Mouse (Mus musculus) heart, adult 2 months (tissue): ENCODE measurements around the gene Mef2a. TPM values are rescaled to one million over a fixed set of nuclear protein-coding genes. Genes with fewer than 3 reads are reported as not detected.
A peak's percentile ranks its signal among the peaks of the same experiment; 100 is the strongest.

Experiments used
- DNase-seq, 2 experiments: peaks; one replicate each; pipeline ENCODE4 v3.0.0; 2021
- H3K27ac ChIP-seq: fragments of 200-600 bp; 2 replicates; pipeline ENCODE4 v1.8.1; 2022
- H3K27me3 ChIP-seq: fragments of 200-500 bp; 2 replicates; pipeline ENCODE4 v1.6.1; 2012; ENCODE audit warnings: mild to moderate bottlenecking, low read length, inconsistent platforms, mixed read lengths; ENCODE audit not compliant: control insufficient read depth, insufficient read depth
- H3K36me3 ChIP-seq: fragments of 200-500 bp; 2 replicates; pipeline ENCODE4 v1.6.1; 2012; ENCODE audit warnings: low read length, inconsistent platforms; ENCODE audit not compliant: control insufficient read depth, insufficient read depth
- H3K4me1 ChIP-seq: fragments of 200-500 bp; 2 replicates; pipeline ENCODE4 v1.6.1; 2011; ENCODE audit warnings: low read length; ENCODE audit not compliant: control insufficient read depth, insufficient read depth
- H3K4me3 ChIP-seq: fragments of 200-600 bp; 2 replicates; pipeline ENCODE4 v1.8.1; 2022
- H3K79me2 ChIP-seq: fragments of 200-500 bp; replicated peaks from 2 replicates; pipeline ENCODE4 v1.6.1; 2012; ENCODE audit warnings: mild to moderate bottlenecking, inconsistent platforms, low read length, moderate library complexity, mixed read lengths; ENCODE audit not compliant: control insufficient read depth, insufficient read depth
- H3K9ac ChIP-seq: fragments of 200-500 bp; 2 replicates; pipeline ENCODE4 v1.6.1; 2012; ENCODE audit warnings: low read depth, mild to moderate bottlenecking, control low read depth, inconsistent platforms, low read length, mixed read lengths
- CTCF ChIP-seq: fragments of 200-600 bp; IDR thresholded peaks from 2 replicates; pipeline ENCODE4 v1.8.1; 2022; ENCODE audit warnings: antibody characterized with exemption, mild to moderate bottlenecking, moderate library complexity
- EP300 ChIP-seq: fragments of 200-500 bp; IDR thresholded peaks from 2 replicates; pipeline ENCODE4 v1.6.1; 2011; ENCODE audit warnings: low read depth, low read length, control low read depth; ENCODE audit not compliant: insufficient read depth
- POLR2A ChIP-seq: fragments of 200-500 bp; IDR thresholded peaks from 2 replicates; pipeline ENCODE4 v1.6.1; 2011; ENCODE audit warnings: mild to moderate bottlenecking, low read depth, low read length, control low read depth; ENCODE audit not compliant: insufficient read depth
- WGBS: fragments of 180-500 bp; shearing (Covaris S2); methylation state at CpG from one replicate; pipeline ENCODE4 v1.1.7; 2018; 5-methylcytosine and 5-hydroxymethylcytosine counted together
- intact Hi-C: fragments of 180-260 bp; cut with DNase I; formaldehyde crosslinking; loops from one replicate; pipeline ENCODE4 v1.15.1; 2025
- polyA plus RNA-seq: library from polyadenylated mRNA; depleted of rRNA; stranded (reverse); fragments of >200 nt; gene quantifications from 2 replicates; pipeline ENCODE4 v1.2.3, GENCODE M21; 2012; rRNA removed
- total RNA-seq, 2 experiments: library from RNA; stranded (reverse); gene quantifications; 2 replicates each; pipeline ENCODE4 v1.2.3; 2021

The Mef2a gene
- total and polyA plus RNA-seq, 3 experiments = 73.4 to 141 (median 134) TPM

- no peak overlapping the region for H3K27ac ChIP-seq
- H3K79me2 ChIP-seq = no peaks in the 10 kb centered on the region
- peak; percentile 45 to 76 for DNase-seq
- no peaks in the 10 kb centered on the region for H3K27me3 ChIP-seq
- intact Hi-C loops = loop anchor here (1.0 to 5.0 kb wide), 4 partner anchors 137 to 489 kb away; partner anchors contain the start of gene Adamts17
- H3K9ac ChIP-seq = no peak overlapping the region
- no peak overlapping the region for H3K4me3 ChIP-seq
- TF ChIP-seq POLR2A = no peak
- peak; percentile 89 for TF ChIP-seq CTCF
- TF ChIP-seq EP300 = peak; percentile 72
- H3K4me1 ChIP-seq = no peaks in the 10 kb centered on the region
- H3K36me3 ChIP-seq = no peaks in the 10 kb centered on the region
- 14% methylated on average over 10 of the region's 10 CpGs for WGBS
Measured at GRCm38 (mm10) chr7:67199412-67199811, 173.2 kb downstream of the Mef2a start.

GRCm38 (mm10) chr7:67183786-67184185 lies 188.9 kb downstream of the Mef2a start:
- DNase-seq = no peak
- Histone ChIP-seq H3K27me3 (no peaks in the 10 kb centered on the region), H3K27ac (no peak overlapping the region), H3K36me3 (no peaks in the 10 kb centered on the region), H3K9ac (no peak overlapping the region), H3K4me1 (no peaks in the 10 kb centered on the region), H3K79me2 (no peaks in the 10 kb centered on the region), H3K4me3 (no peak overlapping the region)
- WGBS = 59% methylated on average over 4 of the region's 4 CpGs
- TF ChIP-seq EP300 (no peak), CTCF (no peak)
- intact Hi-C loops = no loop called here

Other genes starting within 250 kb of the Mef2a start
- 10 to 100 TPM; 17.3 to 18.2 TPM for gene Lysmd4, start 150.3 kb downstream of the Mef2a start, total RNA-seq
- 14.6 and 30.7 TPM in 2 replicates for gene Lysmd4, start 150.3 kb downstream of the Mef2a start, polyA plus RNA-seq